Mouse (Mus musculus): ENCODE results near the gene Alk. TPM values are rescaled to one million over a fixed set of nuclear protein-coding genes. Genes with fewer than 3 reads are reported as not detected.

Alk gene
- polyA plus RNA-seq, 1 experiment from 2014 or later, result 7.3 TPM

GRCm38 (mm10) chr17:71913188-71913587, 691.2 kb downstream of the Alk start:
- Histone ChIP-seq H3K36me3 (replicated peaks) (no peaks in the 10 kb centered on the region), H3K27me3 (replicated peaks) (no peaks in the 10 kb centered on the region), H3K4me3 (no peak overlapping the region), H3K4me1 (no peaks in the 10 kb centered on the region), H3K9ac (no peak overlapping the region), H3K4me2 (no peak overlapping the region), H3K27ac (no peak overlapping the region), H3K9me3 (no peaks in the 10 kb centered on the region)
- WGBS, result 79% methylated on average over 3 of the region's 3 CpGs
- no peak for ATAC-seq (replicated peaks)

GRCm38 (mm10) chr17:71909107-71909506, 695.3 kb downstream of the Alk start:
- no peaks in the 10 kb centered on the region for H3K27me3 ChIP-seq (replicated peaks)
- H3K4me1 ChIP-seq, result no peaks in the 10 kb centered on the region
- H3K9ac ChIP-seq, result no peak overlapping the region
- no peaks in the 10 kb centered on the region for H3K36me3 ChIP-seq (replicated peaks)
- no peak overlapping the region for H3K27ac ChIP-seq
- H3K4me3 ChIP-seq, result no peak overlapping the region
- H3K9me3 ChIP-seq, result no peaks in the 10 kb centered on the region
- WGBS, result 53% methylated on average over 3 of the region's 3 CpGs
- no peak for ATAC-seq (replicated peaks)
- no peak overlapping the region for H3K4me2 ChIP-seq

GRCm38 (mm10) chr17:71881369-71881768, 723.1 kb downstream of the Alk start:
- no peak for ATAC-seq (replicated peaks)
- Histone ChIP-seq H3K9ac (no peak overlapping the region), H3K27ac (no peak overlapping the region), H3K36me3 (replicated peaks) (no peaks in the 10 kb centered on the region), H3K9me3 (no peaks in the 10 kb centered on the region), H3K4me3 (no peak overlapping the region), H3K4me2 (no peak overlapping the region), H3K4me1 (no peaks in the 10 kb centered on the region), H3K27me3 (replicated peaks) (no peaks in the 10 kb centered on the region)
- WGBS, result 90% methylated on average over 6 of the region's 6 CpGs

GRCm38 (mm10) chr17:71875492-71875891, 728.9 kb downstream of the Alk start:
- H3K9ac ChIP-seq, result no peak overlapping the region
- H3K27me3 ChIP-seq (replicated peaks), result no peaks in the 10 kb centered on the region
- ATAC-seq (replicated peaks), result no peak
- no peak overlapping the region for H3K4me2 ChIP-seq
- WGBS, result 77% methylated on average over 7 of the region's 7 CpGs
- H3K9me3 ChIP-seq, result no peaks in the 10 kb centered on the region
- no peaks in the 10 kb centered on the region for H3K4me1 ChIP-seq
- no peaks in the 10 kb centered on the region for H3K36me3 ChIP-seq (replicated peaks)
- H3K27ac ChIP-seq, result no peak overlapping the region
- no peak overlapping the region for H3K4me3 ChIP-seq

GRCm38 (mm10) chr17:71874795-71875194, 729.6 kb downstream of the Alk start:
- WGBS, result 98% methylated on average over 9 of the region's 9 CpGs
- no peaks in the 10 kb centered on the region for H3K9me3 ChIP-seq
- no peak overlapping the region for H3K4me2 ChIP-seq
- no peaks in the 10 kb centered on the region for H3K27me3 ChIP-seq (replicated peaks)
- no peak overlapping the region for H3K9ac ChIP-seq
- ATAC-seq (replicated peaks), result no peak
- H3K4me3 ChIP-seq, result no peak overlapping the region
- H3K27ac ChIP-seq, result no peak overlapping the region
- H3K36me3 ChIP-seq (replicated peaks), result no peaks in the 10 kb centered on the region
- peaks cover under 1% of the 10 kb centered on the region; the same call in 1 of the 2 replicates for H3K4me1 ChIP-seq

- Histone ChIP-seq H3K4me1 (peaks cover 7% of the 10 kb centered on the region; the same call in 1 of the 2 replicates), H3K9ac (no peak overlapping the region), H3K9me3 (no peaks in the 10 kb centered on the region), H3K27ac (no peak overlapping the region), H3K27me3 (replicated peaks) (no peaks in the 10 kb centered on the region), H3K36me3 (replicated peaks) (no peaks in the 10 kb centered on the region), H3K4me3 (no peak overlapping the region), H3K4me2 (no peak overlapping the region)
- ATAC-seq (replicated peaks), result no peak
- WGBS, result 45% methylated on average over 6 of the region's 6 CpGs
These were observed 730.4 kb downstream of the Alk start for GRCm38 (mm10) chr17:71874077-71874476.

GRCm38 (mm10) chr17:71872976-71873375, 731.5 kb downstream of the Alk start:
- Histone ChIP-seq H3K36me3 (replicated peaks) (no peaks in the 10 kb centered on the region), H3K9me3 (no peaks in the 10 kb centered on the region), H3K4me1 (peaks cover 10% of the 10 kb centered on the region; the same call in 1 of the 2 replicates), H3K4me3 (no peak overlapping the region), H3K4me2 (no peak overlapping the region), H3K9ac (no peak overlapping the region), H3K27me3 (replicated peaks) (no peaks in the 10 kb centered on the region), H3K27ac (no peak overlapping the region)
- 60% methylated on average over 5 of the region's 5 CpGs for WGBS
- ATAC-seq (replicated peaks), result no peak

- Histone ChIP-seq H3K4me2 (no peak overlapping the region), H3K27me3 (replicated peaks) (no peaks in the 10 kb centered on the region), H3K9ac (no peak overlapping the region), H3K4me3 (no peak overlapping the region), H3K27ac (no peak overlapping the region), H3K36me3 (replicated peaks) (no peaks in the 10 kb centered on the region), H3K9me3 (no peaks in the 10 kb centered on the region), H3K4me1 (peaks cover 10% of the 10 kb centered on the region; the same call in 1 of the 2 replicates)
- 87% methylated on average over 7 of the region's 7 CpGs for WGBS
- ATAC-seq (replicated peaks), result no peak
These were observed 732.4 kb downstream of the Alk start for GRCm38 (mm10) chr17:71871981-71872380.

GRCm38 (mm10) chr17:71870641-71871040, 733.8 kb downstream of the Alk start:
- ATAC-seq (replicated peaks), result no peak
- WGBS, result 85% methylated on average over 1 of the region's 1 CpGs
- Histone ChIP-seq H3K9me3 (no peaks in the 10 kb centered on the region), H3K36me3 (replicated peaks) (no peaks in the 10 kb centered on the region), H3K4me2 (no peak overlapping the region), H3K27ac (no peak overlapping the region), H3K4me3 (no peak overlapping the region), H3K4me1 (peaks cover 10% of the 10 kb centered on the region; the same call in 1 of the 2 replicates), H3K27me3 (replicated peaks) (no peaks in the 10 kb centered on the region), H3K9ac (no peak overlapping the region)

GRCm38 (mm10) chr17:71870232-71870621, 734.2 kb downstream of the Alk start:
- no peak for ATAC-seq (replicated peaks)
- H3K4me3 ChIP-seq, result no peak overlapping the region
- 87% methylated on average over 8 of the region's 8 CpGs for WGBS
- H3K4me2 ChIP-seq, result no peak overlapping the region
- H3K27ac ChIP-seq, result no peak overlapping the region
- H3K4me1 ChIP-seq, result peaks cover 10% of the 10 kb centered on the region; the same call in 1 of the 2 replicates
- H3K9me3 ChIP-seq, result no peaks in the 10 kb centered on the region
- no peaks in the 10 kb centered on the region for H3K27me3 ChIP-seq (replicated peaks)
- no peaks in the 10 kb centered on the region for H3K36me3 ChIP-seq (replicated peaks)
- no peak overlapping the region for H3K9ac ChIP-seq

- H3K4me3 ChIP-seq, result peak overlapping the region; percentile 45
- H3K36me3 ChIP-seq (replicated peaks), result no peaks in the 10 kb centered on the region
- H3K27ac ChIP-seq, result no peak overlapping the region
- peak overlapping the region; percentile 73 for H3K4me2 ChIP-seq
- H3K9ac ChIP-seq, result peak overlapping the region; percentile 58
- peak; percentile 87 for ATAC-seq (replicated peaks)
- WGBS, result 4% methylated on average over 59 of the region's 60 CpGs
- H3K9me3 ChIP-seq, result no peaks in the 10 kb centered on the region
- H3K4me1 ChIP-seq, result peaks cover 10% of the 10 kb centered on the region; the same call in 1 of the 2 replicates
- no peaks in the 10 kb centered on the region for H3K27me3 ChIP-seq (replicated peaks)
These were observed 734.8 kb downstream of the Alk start for GRCm38 (mm10) chr17:71869372-71870231.

- Histone ChIP-seq H3K9me3 (no peaks in the 10 kb centered on the region), H3K27me3 (replicated peaks) (no peaks in the 10 kb centered on the region), H3K4me2 (peak overlapping the region; percentile 73), H3K4me1 (peaks cover 10% of the 10 kb centered on the region; the same call in 1 of the 2 replicates), H3K36me3 (replicated peaks) (no peaks in the 10 kb centered on the region), H3K4me3 (no peak overlapping the region), H3K9ac (no peak overlapping the region), H3K27ac (no peak overlapping the region)
- ATAC-seq (replicated peaks), result no peak
- WGBS, result 58% methylated on average over 12 of the region's 12 CpGs
These were observed 735.6 kb downstream of the Alk start for GRCm38 (mm10) chr17:71868828-71869227.

- Histone ChIP-seq H3K4me1 (peaks cover 10% of the 10 kb centered on the region; the same call in 1 of the 2 replicates), H3K4me2 (no peak overlapping the region), H3K9me3 (no peaks in the 10 kb centered on the region), H3K4me3 (no peak overlapping the region), H3K27ac (no peak overlapping the region), H3K9ac (no peak overlapping the region), H3K36me3 (replicated peaks) (no peaks in the 10 kb centered on the region), H3K27me3 (replicated peaks) (no peaks in the 10 kb centered on the region)
- 90% methylated on average over 2 of the region's 2 CpGs for WGBS
- no peak for ATAC-seq (replicated peaks)
These were observed 736.5 kb downstream of the Alk start for GRCm38 (mm10) chr17:71867892-71868291.

All from midbrain, embryonic 15.5 days (tissue).